Mouse (Mus musculus) E14TG2a.4 (cell line): ENCODE data around the gene Klhdc2.

Experiments used
- CTCF ChIP-seq: conservative IDR thresholded peaks from 2 replicates; pipeline ENCODE4 v1.5.1; 2014; ENCODE audit warnings: low read length
- NANOG ChIP-seq: IDR thresholded peaks from 2 replicates; pipeline ENCODE4 v1.6.1; 2014; ENCODE audit warnings: borderline replicate concordance, low read length, mixed read lengths
- POU5F1 ChIP-seq: IDR thresholded peaks from 2 replicates; pipeline ENCODE4 v1.6.1; 2014; ENCODE audit warnings: low read length, borderline replicate concordance

DNA sequence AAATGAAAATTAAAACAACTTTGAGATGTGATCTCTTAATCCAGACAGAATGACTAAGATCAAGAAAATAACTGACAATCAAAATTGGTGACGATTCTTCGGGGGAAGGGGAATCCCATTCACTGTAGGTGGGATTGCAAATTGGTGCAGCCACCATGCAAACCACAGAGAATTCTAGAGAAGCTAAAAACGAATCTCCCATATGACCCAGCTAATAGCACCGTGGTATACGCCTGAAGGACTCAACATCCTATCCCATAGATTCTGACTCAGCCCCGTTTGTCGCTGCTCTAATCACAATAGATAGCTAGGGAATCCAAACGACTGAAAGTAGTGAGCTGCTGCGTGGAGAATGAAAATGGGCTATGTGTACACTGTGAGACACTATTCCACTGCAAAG is 7.8 kb upstream of the Klhdc2 start:
- TF ChIP-seq NANOG (no peak), CTCF (no peak), POU5F1 (no peak)
